Mouse (Mus musculus) ES-Bruce4 (cell line): Measurements from ENCODE around the gene Cdk5r1.

ENCODE experiments used
- CTCF ChIP-seq: IDR thresholded peaks from one replicate; pipeline ENCODE4 v1.8.1; 2011; ENCODE audit warnings: low read depth, low read length
- POLR2A ChIP-seq: IDR thresholded peaks from one replicate; pipeline ENCODE4 v1.8.1; 2011; ENCODE audit warnings: low read length; ENCODE audit not compliant: insufficient read depth

DNA sequence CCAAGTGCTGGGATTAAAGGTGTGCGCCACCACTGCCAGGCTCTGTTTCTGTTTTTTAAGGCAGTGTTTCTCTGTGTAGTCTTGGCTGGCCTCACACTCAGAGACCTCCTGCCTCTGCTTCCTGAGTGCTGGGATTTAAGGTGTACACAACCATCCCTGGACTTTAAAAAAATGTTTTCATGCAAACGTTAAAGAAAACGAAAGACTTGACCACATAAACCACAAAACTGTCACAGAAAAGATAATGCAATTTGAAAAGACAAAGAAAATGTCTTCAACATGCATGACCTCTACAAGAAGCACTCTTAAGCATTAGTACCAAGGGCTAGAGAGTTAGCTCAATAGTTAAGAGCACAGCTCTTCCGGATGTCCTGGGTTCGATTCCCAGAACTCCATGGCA is 47.4 kb downstream of the Cdk5r1 start:
- TF ChIP-seq CTCF (no peak), POLR2A (no peak)
